Mouse (Mus musculus): Measurements from ENCODE around the gene Dennd2a. TPM values are rescaled to one million over a fixed set of nuclear protein-coding genes. Genes with fewer than 3 reads are reported as not detected.

Gene Dennd2a
- total and polyA plus RNA-seq, 3 experiments, result 6.0 to 14.6 (median 7.5) TPM

DNA sequence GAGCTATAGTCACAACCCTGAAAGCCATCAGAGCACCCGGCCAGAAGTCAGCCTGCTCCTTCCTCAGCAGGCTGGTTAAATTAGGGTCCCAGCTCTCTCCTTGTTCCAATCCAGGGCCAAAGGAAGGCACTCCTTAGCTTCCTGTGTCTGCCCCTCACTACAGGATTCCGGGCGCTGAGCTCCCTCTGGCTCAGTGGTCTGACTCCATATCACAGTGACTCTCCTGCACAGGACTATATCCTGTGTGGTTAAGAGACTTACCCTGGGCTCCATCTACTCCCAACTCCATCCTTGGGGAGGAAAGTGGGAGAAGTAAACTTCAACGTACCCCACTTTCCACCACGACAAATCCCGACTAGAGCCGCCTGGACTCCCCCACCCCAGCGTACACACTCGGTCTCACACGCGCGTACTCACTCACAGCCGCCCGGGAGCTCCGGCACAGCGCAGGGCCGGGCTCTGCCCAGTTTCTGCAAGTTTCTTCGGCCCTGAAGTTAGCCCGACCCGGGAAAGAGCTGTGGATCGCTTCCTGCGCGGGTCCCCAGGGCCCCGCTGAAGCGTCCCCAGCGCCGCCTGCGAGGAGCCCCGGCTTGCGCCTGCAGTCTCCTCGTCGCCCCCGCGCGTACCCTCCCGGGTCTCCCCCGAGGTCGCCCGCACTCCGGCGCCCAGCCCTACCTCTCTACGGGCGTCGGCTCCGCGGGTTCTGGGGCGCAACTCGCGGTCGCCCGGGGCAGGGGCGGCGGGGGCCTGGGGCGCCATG is 587 bp downstream of the Dennd2a start:
- DNase-seq, result peak; percentile 66

- no peak for DNase-seq
Measured at GRCm38 (mm10) chr6:39555648-39555945, 2.1 kb downstream of the Dennd2a start.

GRCm38 (mm10) chr6:39554888-39555647 is 2.6 kb downstream of the Dennd2a start:
- DNase-seq, result no peak

GRCm38 (mm10) chr6:39551981-39552636 is 5.6 kb downstream of the Dennd2a start:
- DNase-seq, result peak; percentile 57

GRCm38 (mm10) chr6:39548030-39548429 is 9.6 kb downstream of the Dennd2a start:
- DNase-seq, result no peak

- no peak for DNase-seq
Measured at GRCm38 (mm10) chr6:39545474-39545873, 12.2 kb downstream of the Dennd2a start.

- DNase-seq, result no peak
Measured at GRCm38 (mm10) chr6:39543769-39544420, 13.8 kb downstream of the Dennd2a start.

- DNase-seq, result peak; percentile 67
Measured at GRCm38 (mm10) chr6:39542631-39543597, 14.8 kb downstream of the Dennd2a start.

GRCm38 (mm10) chr6:39540563-39540962 is 17.1 kb downstream of the Dennd2a start:
- no peak for DNase-seq

DNA sequence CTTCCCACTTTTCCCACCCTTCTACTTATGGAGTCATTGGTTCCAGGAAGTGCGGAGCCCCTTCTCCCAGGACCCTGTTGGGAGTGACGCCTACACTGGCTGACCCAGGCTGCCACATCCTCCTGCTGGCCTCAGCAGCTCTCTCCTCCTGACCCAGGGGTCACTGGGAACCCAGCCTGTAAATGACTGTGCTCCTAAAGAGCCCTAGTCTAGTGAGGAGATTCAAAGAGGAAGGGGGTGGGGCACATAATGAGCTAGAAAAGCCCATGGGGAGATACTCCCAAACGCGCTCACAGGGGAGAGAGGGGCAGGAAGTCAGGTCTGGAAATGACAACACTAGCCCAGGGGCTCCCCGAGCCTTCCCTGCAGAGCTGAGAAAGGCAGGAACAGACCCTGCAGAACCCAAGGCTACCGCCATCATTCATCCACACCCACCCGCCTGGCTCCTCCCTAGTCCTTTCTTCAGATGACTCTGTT is 17.9 kb downstream of the Dennd2a start:
- peak; percentile 57 for DNase-seq

- no peak for DNase-seq
Measured at GRCm38 (mm10) chr6:39538227-39538626, 19.4 kb downstream of the Dennd2a start.

- DNase-seq, result no peak
Measured at GRCm38 (mm10) chr6:39537276-39537675, 20.4 kb downstream of the Dennd2a start.

GRCm38 (mm10) chr6:39536621-39537020 is 21.0 kb downstream of the Dennd2a start:
- DNase-seq, result no peak

- no peak for DNase-seq
Measured at GRCm38 (mm10) chr6:39534944-39535343, 22.7 kb downstream of the Dennd2a start.

DNA sequence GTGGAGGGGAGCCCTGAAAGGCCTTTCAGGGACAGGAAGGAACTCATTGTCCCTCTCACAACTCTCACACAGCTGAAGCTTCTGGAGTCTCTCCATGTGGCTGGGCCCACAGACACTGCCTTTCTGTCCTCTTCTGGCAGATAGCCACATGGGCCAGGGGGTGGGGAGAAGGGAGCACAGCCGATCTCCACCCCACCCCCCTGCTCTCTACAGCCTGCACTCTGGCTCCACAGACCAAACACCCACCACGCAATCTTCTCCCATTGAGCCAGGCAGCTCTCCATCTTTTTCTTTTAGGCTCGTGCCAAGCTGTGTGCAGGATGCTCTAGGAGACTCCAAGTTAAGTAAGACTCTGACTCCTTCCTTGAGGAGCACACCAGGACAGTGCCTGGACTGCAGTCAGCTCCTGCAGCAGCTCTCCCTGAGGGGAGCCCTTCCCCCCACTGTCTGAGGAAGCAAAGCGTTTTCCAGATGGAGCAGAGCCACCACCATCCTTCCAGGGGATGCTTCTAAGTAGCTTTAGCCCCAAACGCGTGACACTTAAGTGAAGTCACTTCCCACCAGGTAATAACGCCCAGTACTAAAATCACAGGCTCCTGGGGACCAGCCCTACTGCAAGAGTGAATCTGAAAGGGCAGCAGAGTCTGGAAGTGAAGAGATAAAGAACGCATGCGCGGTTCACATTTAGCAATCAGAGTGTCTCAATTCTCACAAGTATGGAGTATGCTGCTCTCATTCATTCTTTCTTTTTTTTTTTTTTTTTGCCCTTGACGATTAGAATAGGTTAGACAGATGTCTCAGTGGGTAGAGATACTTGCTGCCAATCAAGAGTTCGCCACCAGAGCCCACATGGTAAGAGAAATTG is 28.8 kb downstream of the Dennd2a start:
- DNase-seq, result peak; percentile 30

GRCm38 (mm10) chr6:39527811-39528210 is 29.9 kb downstream of the Dennd2a start:
- DNase-seq, result no peak

- DNase-seq, result no peak
Measured at GRCm38 (mm10) chr6:39527337-39527784, 30.3 kb downstream of the Dennd2a start.

DNA sequence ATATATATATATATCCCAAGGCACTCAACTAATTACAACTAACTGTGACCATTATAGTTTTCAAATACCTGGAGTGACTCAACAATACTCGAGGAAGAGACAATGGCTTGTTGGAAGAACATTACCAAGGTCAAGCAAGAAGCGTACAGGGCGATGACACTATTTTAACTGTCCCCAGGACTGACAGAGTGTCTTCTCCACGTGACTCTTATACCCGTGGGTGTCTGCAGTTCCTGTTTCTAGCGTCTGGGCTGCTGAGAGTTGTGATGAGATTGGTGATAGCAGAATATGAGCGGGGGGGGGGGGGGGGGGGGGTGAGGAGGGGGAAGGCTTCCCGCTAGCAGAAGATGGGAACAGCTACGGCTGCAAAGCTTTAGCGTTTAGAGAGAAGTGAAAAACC is 30.9 kb downstream of the Dennd2a start:
- DNase-seq, result no peak

- DNase-seq, result no peak
Measured at GRCm38 (mm10) chr6:39523161-39523560, 34.5 kb downstream of the Dennd2a start.

GRCm38 (mm10) chr6:39522425-39522824 is 35.2 kb downstream of the Dennd2a start:
- DNase-seq, result no peak

All from adrenal gland, adult 2 months (tissue).